8 mouse cellular contexts compared by ENCODE assay signal in genomic region chr14:25736589-25736988, GRCm38 (mm10). TPM values are rescaled to one million over a fixed set of nuclear protein-coding genes. Genes with fewer than 3 reads are reported as not detected.
DNase-seq lines count a peak whose midpoint lies in the region; ATAC-seq and TF ChIP-seq lines count a peak whose summit lies in the region.

No protein-coding gene starts in this region.

- no peak for ATAC-seq in midbrain, postnatal 0 days (ENCODE audit: low FRiP score)
- no peak for ATAC-seq in midbrain, embryonic 15.5 days (replicated peaks)
- peak; percentile 80 for ATAC-seq in lung, embryonic 15.5 days (ENCODE audit: borderline replicate concordance, extremely low read depth, low FRiP score, low TSS enrichment)
- ATAC-seq in stomach, embryonic 14.5 days (ENCODE audit: insufficient number of reproducible peaks, insufficient read depth, low FRiP score, low read depth), result peak; percentile 64

- no peaks in the 10 kb centered on the region for H3K36me3 ChIP-seq in midbrain, postnatal 0 days (ENCODE audit: insufficient read depth, low read length)
- no peaks in the 10 kb centered on the region for H3K36me3 ChIP-seq in midbrain, embryonic 15.5 days (replicated peaks)
- no peaks in the 10 kb centered on the region for H3K36me3 ChIP-seq in lung, embryonic 15.5 days
- peaks cover 7% of the 10 kb centered on the region; the same call in 1 of the 2 replicates for H3K36me3 ChIP-seq in stomach, embryonic 14.5 days (ENCODE audit: control insufficient read depth, insufficient read depth, low read length)

- intact Hi-C loops in heart, postnatal 25 days (cut with DNase I), result no loop called here

- H3K4me3 ChIP-seq in midbrain, postnatal 0 days (ENCODE audit: low read depth, low read length), result no peak overlapping the region
- no peak overlapping the region for H3K4me3 ChIP-seq in midbrain, embryonic 15.5 days
- H3K4me3 ChIP-seq in layer of hippocampus, adult 2 months, result no peak overlapping the region
- H3K4me3 ChIP-seq in lung, embryonic 15.5 days, result no peak overlapping the region
- H3K4me3 ChIP-seq in stomach, embryonic 14.5 days (ENCODE audit: low read depth, low read length), result no peak overlapping the region

- H3K4me2 ChIP-seq in midbrain, postnatal 0 days (ENCODE audit: low read depth, low read length, poor library complexity, severe bottlenecking), result no peak overlapping the region
- H3K4me2 ChIP-seq in midbrain, embryonic 15.5 days, result no peak overlapping the region
- no peak overlapping the region for H3K4me2 ChIP-seq in lung, embryonic 15.5 days
- H3K4me2 ChIP-seq in stomach, embryonic 14.5 days (replicated peaks; ENCODE audit: low read depth, low read length), result no peak overlapping the region

- no peaks in the 10 kb centered on the region for H3K9me3 ChIP-seq in midbrain, postnatal 0 days (ENCODE audit: low read length)
- no peaks in the 10 kb centered on the region for H3K9me3 ChIP-seq in midbrain, embryonic 15.5 days
- no peaks in the 10 kb centered on the region for H3K9me3 ChIP-seq in lung, embryonic 15.5 days
- no peaks in the 10 kb centered on the region for H3K9me3 ChIP-seq in stomach, embryonic 14.5 days (ENCODE audit: control insufficient read depth, low read depth, low read length)

- H3K9ac ChIP-seq in midbrain, postnatal 0 days (replicated peaks; ENCODE audit: low read length, poor library complexity, severe bottlenecking), result no peak overlapping the region
- no peak overlapping the region for H3K9ac ChIP-seq in midbrain, embryonic 15.5 days
- no peak overlapping the region for H3K9ac ChIP-seq in lung, embryonic 15.5 days
- H3K9ac ChIP-seq in stomach, embryonic 14.5 days (replicated peaks; ENCODE audit: low read depth, low read length), result no peak overlapping the region

- peak; percentile 70 for DNase-seq in midbrain, postnatal 0 days (ENCODE audit: low spot score)
- peak; percentile 70 to 83 for DNase-seq in frontal cortex, postnatal 10 days (ENCODE audit: low spot score in 2 of 2)
- peak; percentile 79 for DNase-seq in heart, postnatal 25 days (ENCODE audit: low spot score)
- DNase-seq in layer of hippocampus, adult 2 months (ENCODE audit: low spot score in 2 of 2), result peak; percentile 75 to 79
- DNase-seq in c-Kit-positive CD71-positive TER-119-positive erythroid progenitor cells, embryonic 14.5 days (ENCODE audit: low spot score), result no peak

- H3K27me3 ChIP-seq in midbrain, postnatal 0 days (ENCODE audit: insufficient read depth, low read length), result no peaks in the 10 kb centered on the region
- H3K27me3 ChIP-seq in midbrain, embryonic 15.5 days (replicated peaks), result no peaks in the 10 kb centered on the region
- no peaks in the 10 kb centered on the region for H3K27me3 ChIP-seq in lung, embryonic 15.5 days
- no peaks in the 10 kb centered on the region for H3K27me3 ChIP-seq in stomach, embryonic 14.5 days (ENCODE audit: control insufficient read depth, insufficient read depth, low read length)

- H3K4me1 ChIP-seq in midbrain, postnatal 0 days (ENCODE audit: insufficient read depth, low read length), result peaks cover 7% of the 10 kb centered on the region
- peaks cover 14% of the 10 kb centered on the region for H3K4me1 ChIP-seq in midbrain, embryonic 15.5 days
- H3K4me1 ChIP-seq in lung, embryonic 15.5 days, result peaks cover 71% of the 10 kb centered on the region
- peaks cover 48% of the 10 kb centered on the region for H3K4me1 ChIP-seq in stomach, embryonic 14.5 days (ENCODE audit: control insufficient read depth, insufficient read depth, low read length)

- TF ChIP-seq CTCF in midbrain, postnatal 0 days (IDR thresholded peaks at IDR 0.05), result no peak
- TF ChIP-seq CTCF in layer of hippocampus, adult 2 months (conservative IDR thresholded peaks at IDR 0.05), result no peak

- 57% methylated on average over 6 of the region's 6 CpGs for WGBS in midbrain, postnatal 0 days
- 52% methylated on average over 6 of the region's 6 CpGs for WGBS in midbrain, embryonic 15.5 days
- 28% methylated on average over 6 of the region's 6 CpGs for WGBS in lung, embryonic 15.5 days
- 26% methylated on average over 6 of the region's 6 CpGs for WGBS in stomach, embryonic 14.5 days

- H3K27ac ChIP-seq in midbrain, postnatal 0 days (ENCODE audit: low read depth, low read length), result no peak overlapping the region
- H3K27ac ChIP-seq in midbrain, embryonic 15.5 days, result no peak overlapping the region
- peak overlapping the region; percentile 79 for H3K27ac ChIP-seq in layer of hippocampus, adult 2 months
- H3K27ac ChIP-seq in lung, embryonic 15.5 days, result peak overlapping the region; percentile 80
- peak overlapping the region; percentile 83 for H3K27ac ChIP-seq in stomach, embryonic 14.5 days (ENCODE audit: low read length)

RNA-seq across cellular contexts. Expression of gene Zcchc24, which starts 32.2 kb away (rescaled TPM):
- total RNA-seq in midbrain, postnatal 0 days (2014; rRNA removed), result 28.3 and 34.3 TPM in 2 replicates
- 13.9 and 15.3 TPM in 2 replicates for polyA plus RNA-seq in midbrain, postnatal 0 days (2015; fragmentation: Nextera tagmentation; extraction: Ambion mirVana)
- 12.3 and 14.2 TPM in 2 replicates for polyA plus RNA-seq in midbrain, embryonic 15.5 days (2015; fragmentation: Nextera tagmentation; extraction: Ambion mirVana)
- 10 to 100 TPM; 33.3 to 35.7 TPM for total RNA-seq in heart, postnatal 25 days (2021)
- total RNA-seq in layer of hippocampus, adult 2 months (2021), result 10 to 100 TPM; 56.4 to 58.5 TPM
- polyA plus RNA-seq in lung, embryonic 15.5 days (2015; fragmentation: Nextera tagmentation; extraction: Ambion mirVana), result 21.4 and 22.4 TPM in 2 replicates
- polyA plus RNA-seq in stomach, embryonic 14.5 days (2014; fragmentation: Nextera tagmentation; extraction: Ambion mirVana), result 29.5 and 32.4 TPM in 2 replicates

RNA-seq across cellular contexts. Expression of gene Ppif, which starts 42.6 kb away (rescaled TPM):
- 51.4 and 55.8 TPM in 2 replicates for total RNA-seq in midbrain, postnatal 0 days (2014; rRNA removed)
- polyA plus RNA-seq in midbrain, postnatal 0 days (2015; fragmentation: Nextera tagmentation; extraction: Ambion mirVana), result 50.2 and 52.2 TPM in 2 replicates
- 30.6 and 32.0 TPM in 2 replicates for polyA plus RNA-seq in midbrain, embryonic 15.5 days (2015; fragmentation: Nextera tagmentation; extraction: Ambion mirVana)
- total RNA-seq in heart, postnatal 25 days (2021), result 100 to 1,000 TPM; 277 to 296 TPM
- 10 to 100 TPM; 27.4 to 34.2 TPM for total RNA-seq in layer of hippocampus, adult 2 months (2021)
- 23.1 and 24.3 TPM in 2 replicates for polyA plus RNA-seq in lung, embryonic 15.5 days (2015; fragmentation: Nextera tagmentation; extraction: Ambion mirVana)
- 48.1 and 48.3 TPM in 2 replicates for polyA plus RNA-seq in stomach, embryonic 14.5 days (2014; fragmentation: Nextera tagmentation; extraction: Ambion mirVana)

Comparison
In these comparisons a context has a peak if more than half of its experiments do, and no peak if none do; other contexts are left out.
1. ATAC-seq: peak in lung, embryonic 15.5 days (single experiment) and stomach, embryonic 14.5 days (single experiment); none in midbrain, postnatal 0 days (single experiment) and midbrain, embryonic 15.5 days (single experiment).
2. H3K27ac ChIP-seq: peak in layer of hippocampus, adult 2 months (single experiment), lung, embryonic 15.5 days (single experiment) and stomach, embryonic 14.5 days (single experiment); none in midbrain, postnatal 0 days (single experiment) and midbrain, embryonic 15.5 days (single experiment).